Mouse (Mus musculus) forebrain, embryonic 10.5 days (tissue): ENCODE results near the gene Smco3. TPM values are rescaled to one million over a fixed set of nuclear protein-coding genes. Genes with fewer than 3 reads are reported as not detected.
"Not testable (repeated sequence)": the region's sequence is repeated elsewhere in the genome, so short reads cannot be mapped to it uniquely, and the experiment has no call there.

Experiments used
- DNase-seq: peaks from one replicate; pipeline ENCODE4 v3.0.0-alpha.2; 2017; ENCODE audit warnings: low spot score; ENCODE audit errors: extremely low spot score
- H3K27ac ChIP-seq: fragments of 300-500 bp; sonication (generic); 2 replicates; pipeline ENCODE4 v1.5.1; 2016; ENCODE audit warnings: mild to moderate bottlenecking
- H3K27me3 ChIP-seq: fragments of 300-500 bp; sonication (generic); 2 replicates; pipeline ENCODE4 v1.6.1; 2016; ENCODE audit warnings: mild to moderate bottlenecking; ENCODE audit not compliant: poor library complexity, severe bottlenecking
- H3K36me3 ChIP-seq: fragments of 300-500 bp; sonication (generic); replicated peaks from 2 replicates; pipeline ENCODE4 v1.6.1; 2016; ENCODE audit warnings: mild to moderate bottlenecking, moderate library complexity
- H3K4me1 ChIP-seq: fragments of 300-500 bp; sonication (generic); 2 replicates; pipeline ENCODE4 v1.6.1; 2016
- H3K4me3 ChIP-seq: fragments of 300-500 bp; sonication (generic); 2 replicates; pipeline ENCODE4 v1.5.1; 2016; ENCODE audit warnings: mild to moderate bottlenecking, moderate library complexity
- H3K9me3 ChIP-seq: fragments of 300-500 bp; sonication (generic); 2 replicates; pipeline ENCODE4 v1.6.1; 2016; ENCODE audit warnings: mild to moderate bottlenecking, moderate library complexity
- WGBS: fragments of 180-500 bp; shearing (Covaris S2); methylation state at CpG from one replicate; pipeline ENCODE4 v1.1.7; 2016; 5-methylcytosine and 5-hydroxymethylcytosine counted together
- polyA plus RNA-seq: library from polyadenylated mRNA; unstranded; fragments of >200 nt; fragmentation: Nextera tagmentation; extraction: Ambion mirVana; gene quantifications from 2 replicates; pipeline ENCODE4 v1.2.1, GENCODE M21; 2016

The Smco3 gene
- not detected in 2 replicates for polyA plus RNA-seq

- H3K4me1 ChIP-seq = no peaks in the 10 kb centered on the region
- no peaks in the 10 kb centered on the region for H3K36me3 ChIP-seq
- no peak within 1 kb of the TSS for H3K27ac ChIP-seq
- no peaks in the 10 kb centered on the region for H3K27me3 ChIP-seq
- WGBS = 74% methylated on average over 4 of the region's 4 CpGs
- no peak within 1 kb of the TSS for H3K4me3 ChIP-seq
- H3K9me3 ChIP-seq = no peaks in the 10 kb centered on the region
- no peak for DNase-seq
Observed at GRCm38 (mm10) chr6:136835352-136835751, at the start of gene Smco3. Gene Smco3, minus strand, starts transcription at chr6:136835452.

GRCm38 (mm10) chr6:136884766-136885165 lies 49.5 kb upstream of the Smco3 start:
- WGBS = 58% methylated on average over 1 of the region's 1 CpGs
- H3K4me3 ChIP-seq, H3K27ac ChIP-seq, H3K9me3 ChIP-seq, H3K27me3 ChIP-seq, DNase-seq, H3K36me3 ChIP-seq, H3K4me1 ChIP-seq: not testable (repeated sequence)

- no peak overlapping the region for H3K27ac ChIP-seq
- H3K27me3 ChIP-seq = no peaks in the 10 kb centered on the region
- H3K36me3 ChIP-seq = no peaks in the 10 kb centered on the region
- DNase-seq = no peak
- 98% methylated on average over 6 of the region's 6 CpGs for WGBS
- H3K4me1 ChIP-seq = no peaks in the 10 kb centered on the region
- H3K4me3 ChIP-seq = no peak overlapping the region
- H3K9me3 ChIP-seq = no peaks in the 10 kb centered on the region
Observed at GRCm38 (mm10) chr6:136883961-136884360, 48.7 kb upstream of the Smco3 start.

- Histone ChIP-seq H3K27me3 (no peaks in the 10 kb centered on the region), H3K27ac (no peak overlapping the region), H3K36me3 (no peaks in the 10 kb centered on the region), H3K4me1 (no peaks in the 10 kb centered on the region), H3K4me3 (no peak overlapping the region), H3K9me3 (no peaks in the 10 kb centered on the region)
- 85% methylated on average over 3 of the region's 3 CpGs for WGBS
- no peak for DNase-seq
Observed at GRCm38 (mm10) chr6:136883431-136883915, 48.2 kb upstream of the Smco3 start.

GRCm38 (mm10) chr6:136881678-136882077 lies 46.4 kb upstream of the Smco3 start:
- Histone ChIP-seq H3K4me1 (no peaks in the 10 kb centered on the region), H3K36me3 (no peaks in the 10 kb centered on the region), H3K27me3 (no peaks in the 10 kb centered on the region), H3K9me3 (no peaks in the 10 kb centered on the region), H3K27ac (no peak overlapping the region), H3K4me3 (no peak overlapping the region)
- DNase-seq = no peak
- WGBS = 82% methylated on average over 8 of the region's 8 CpGs

- no peaks in the 10 kb centered on the region for H3K9me3 ChIP-seq
- H3K27me3 ChIP-seq = no peaks in the 10 kb centered on the region
- WGBS = 62% methylated on average over 9 of the region's 9 CpGs
- no peaks in the 10 kb centered on the region for H3K4me1 ChIP-seq
- H3K27ac ChIP-seq = no peak within 1 kb of the TSS
- H3K36me3 ChIP-seq = no peaks in the 10 kb centered on the region
- no peak for DNase-seq
- H3K4me3 ChIP-seq = no peak within 1 kb of the TSS
Observed at GRCm38 (mm10) chr6:136875670-136876069, 40.4 kb upstream of the Smco3 start, which contains the start of gene Mgp. Gene Mgp, minus strand, starts transcription at chr6:136875823.

- no peak for DNase-seq
- no peak overlapping the region for H3K4me3 ChIP-seq
- no peaks in the 10 kb centered on the region for H3K36me3 ChIP-seq
- H3K9me3 ChIP-seq = no peaks in the 10 kb centered on the region
- 87% methylated on average over 8 of the region's 8 CpGs for WGBS
- no peak overlapping the region for H3K27ac ChIP-seq
- no peaks in the 10 kb centered on the region for H3K4me1 ChIP-seq
- no peaks in the 10 kb centered on the region for H3K27me3 ChIP-seq
Observed at GRCm38 (mm10) chr6:136874599-136874998, 39.3 kb upstream of the Smco3 start.

GRCm38 (mm10) chr6:136868921-136869320 lies 33.7 kb upstream of the Smco3 start:
- DNase-seq = no peak
- no peaks in the 10 kb centered on the region for H3K27me3 ChIP-seq
- no peaks in the 10 kb centered on the region for H3K9me3 ChIP-seq
- H3K27ac ChIP-seq = no peak overlapping the region
- no peak overlapping the region for H3K4me3 ChIP-seq
- no peaks in the 10 kb centered on the region for H3K4me1 ChIP-seq
- no peaks in the 10 kb centered on the region for H3K36me3 ChIP-seq
- WGBS = 89% methylated on average over 5 of the region's 5 CpGs

GRCm38 (mm10) chr6:136866150-136866549 lies 30.9 kb upstream of the Smco3 start:
- Histone ChIP-seq H3K4me3 (no peak overlapping the region), H3K9me3 (no peaks in the 10 kb centered on the region), H3K27ac (no peak overlapping the region), H3K27me3 (no peaks in the 10 kb centered on the region), H3K36me3 (no peaks in the 10 kb centered on the region), H3K4me1 (no peaks in the 10 kb centered on the region)
- WGBS = 85% methylated on average over 4 of the region's 4 CpGs
- no peak for DNase-seq

GRCm38 (mm10) chr6:136865360-136865759 lies 30.1 kb upstream of the Smco3 start:
- 94% methylated on average over 5 of the region's 5 CpGs for WGBS
- DNase-seq = no peak
- no peak overlapping the region for H3K4me3 ChIP-seq

GRCm38 (mm10) chr6:136861020-136861419 lies 25.8 kb upstream of the Smco3 start:
- H3K27ac ChIP-seq = no peak overlapping the region
- H3K4me3 ChIP-seq = no peak overlapping the region
- DNase-seq = no peak
- 0 out of 2 replicates have a peak, but pooled peaks cover 3% of the 10 kb centered on the region for H3K4me1 ChIP-seq
- H3K27me3 ChIP-seq = no peaks in the 10 kb centered on the region
- WGBS = 57% methylated on average over 9 of the region's 9 CpGs
- no peaks in the 10 kb centered on the region for H3K36me3 ChIP-seq
- no peaks in the 10 kb centered on the region for H3K9me3 ChIP-seq

More at GRCm38 (mm10) chr6:136865360-136865759, 30.1 kb upstream of the Smco3 start:
- Histone ChIP-seq H3K27me3 (no peaks in the 10 kb centered on the region), H3K36me3 (no peaks in the 10 kb centered on the region), H3K27ac (no peak overlapping the region), H3K9me3 (no peaks in the 10 kb centered on the region), H3K4me1 (no peaks in the 10 kb centered on the region)

- Histone ChIP-seq H3K4me1 (0 out of 2 replicates have a peak, but pooled peaks cover 3% of the 10 kb centered on the region), H3K4me3 (no peak overlapping the region), H3K9me3 (no peaks in the 10 kb centered on the region), H3K36me3 (no peaks in the 10 kb centered on the region), H3K27me3 (no peaks in the 10 kb centered on the region), H3K27ac (no peak overlapping the region)
- no peak for DNase-seq
- WGBS = 88% methylated on average over 8 of the region's 8 CpGs
Observed at GRCm38 (mm10) chr6:136858420-136858819, 23.2 kb upstream of the Smco3 start.

- H3K27ac ChIP-seq = peak overlapping the region; percentile 56
- no peak for DNase-seq
- H3K36me3 ChIP-seq = no peaks in the 10 kb centered on the region
- H3K9me3 ChIP-seq = no peaks in the 10 kb centered on the region
- 65% methylated on average over 11 of the region's 11 CpGs for WGBS
- H3K4me3 ChIP-seq = no peak overlapping the region
- H3K4me1 ChIP-seq = peaks cover 4% of the 10 kb centered on the region
- no peaks in the 10 kb centered on the region for H3K27me3 ChIP-seq
Observed at GRCm38 (mm10) chr6:136857873-136858260, 22.6 kb upstream of the Smco3 start.
